Mouse (Mus musculus) lung, postnatal 0 days (tissue): ENCODE data around the gene Ano7. TPM values are rescaled to one million over a fixed set of nuclear protein-coding genes. Genes with fewer than 3 reads are reported as not detected.
A peak's percentile ranks its signal among the peaks of the same experiment; 100 is the strongest.

Experiments
- ATAC-seq: fragments of 200-750 bp; cut with Nextera tagmentation; 2 replicates; pipeline ENCODE4 v1.8.0; 2017; ENCODE audit warnings: moderate library complexity
- DNase-seq: peaks from one replicate; pipeline ENCODE4 v3.0.0-alpha.2; 2016; ENCODE audit warnings: low spot score
- H3K27ac ChIP-seq: fragments of 300-500 bp; sonication (generic); 2 replicates; pipeline ENCODE4 v1.5.1; 2014; ENCODE audit warnings: antibody characterized with exemption, mild to moderate bottlenecking, low read length, mixed read lengths
- H3K27me3 ChIP-seq: fragments of 300-500 bp; sonication (generic); replicated peaks from 2 replicates; pipeline ENCODE4 v1.6.1; 2014; ENCODE audit warnings: low read length, mixed read lengths; ENCODE audit not compliant: insufficient read depth
- H3K36me3 ChIP-seq: fragments of 300-500 bp; sonication (generic); 2 replicates; pipeline ENCODE4 v1.6.1; 2014; ENCODE audit warnings: low read length, mixed read lengths; ENCODE audit not compliant: insufficient read depth
- H3K4me1 ChIP-seq: fragments of 300-500 bp; sonication (generic); 2 replicates; pipeline ENCODE4 v1.6.1; 2014; ENCODE audit warnings: antibody characterized with exemption, low read depth, low read length, mixed read lengths; ENCODE audit not compliant: insufficient read depth
- H3K4me2 ChIP-seq: fragments of 300-500 bp; sonication (generic); replicated peaks from 2 replicates; pipeline ENCODE4 v1.6.1; 2014; ENCODE audit warnings: low read depth, mild to moderate bottlenecking, low read length, moderate library complexity, mixed read lengths
- H3K4me3 ChIP-seq: fragments of 300-500 bp; sonication (generic); 2 replicates; pipeline ENCODE4 v1.5.1; 2014; ENCODE audit warnings: low read depth, low read length
- H3K9ac ChIP-seq: fragments of 300-500 bp; sonication (generic); replicated peaks from 2 replicates; pipeline ENCODE4 v1.6.1; 2014; ENCODE audit warnings: low read depth, mild to moderate bottlenecking
- H3K9me3 ChIP-seq: fragments of 300-500 bp; sonication (generic); 2 replicates; pipeline ENCODE4 v1.6.1; 2016; ENCODE audit warnings: low read length, mixed read lengths
- CTCF ChIP-seq: IDR thresholded peaks from 2 replicates; pipeline ENCODE4 v1.5.1; 2016; ENCODE audit warnings: antibody characterized with exemption, mild to moderate bottlenecking
- EP300 ChIP-seq: IDR thresholded peaks from 2 replicates; pipeline ENCODE4 v1.6.1; 2016; ENCODE audit warnings: antibody characterized with exemption, mild to moderate bottlenecking, control low read depth
- WGBS: fragments of 180-500 bp; shearing (Covaris S2); extraction: QIAGEN DNeasy Blood & Tissue Kit; methylation state at CpG from one replicate; pipeline ENCODE4 v1.1.7; 2014; 5-methylcytosine and 5-hydroxymethylcytosine counted together
- polyA plus RNA-seq: library from polyadenylated mRNA; unstranded; fragments of >200 nt; fragmentation: Nextera tagmentation; extraction: Ambion mirVana; gene quantifications from 2 replicates; pipeline ENCODE4 v1.2.1, GENCODE M21; 2015

The Ano7 gene
- 0.06 TPM in 1 of 2 replicates, not detected in the other for polyA plus RNA-seq

DNA sequence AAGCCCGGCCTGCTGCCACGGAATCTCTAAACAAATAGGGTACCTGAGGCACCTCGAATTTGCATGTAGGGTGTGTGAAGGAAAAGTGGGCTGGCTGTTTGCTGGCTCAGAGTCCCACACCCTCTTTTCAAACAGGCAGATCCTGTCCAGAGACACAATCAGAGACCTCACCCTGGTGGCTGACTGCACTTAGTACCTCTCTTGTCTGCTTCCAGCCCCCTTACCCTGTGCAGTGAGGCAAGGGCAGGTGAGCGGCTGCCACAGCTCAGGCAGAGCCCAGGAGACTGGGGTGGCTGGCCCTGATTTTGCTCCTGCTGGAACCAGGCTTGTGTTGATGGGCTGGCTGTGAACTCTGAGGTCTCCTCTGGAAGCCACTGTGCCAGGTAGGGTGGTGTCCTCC, at the start of gene Ano7:
Gene Ano7 (plus strand): TSS at position 266 of the 400 bp plus-strand sequence.
- H3K4me1 ChIP-seq: no peaks in the 10 kb centered on the region
- H3K9me3 ChIP-seq: no peaks in the 10 kb centered on the region
- no peak within 1 kb of the TSS for H3K4me2 ChIP-seq
- H3K9ac ChIP-seq: no peak within 1 kb of the TSS
- no peak for ATAC-seq
- H3K27ac ChIP-seq: no peak within 1 kb of the TSS
- H3K27me3 ChIP-seq: no peaks in the 10 kb centered on the region
- H3K36me3 ChIP-seq: no peaks in the 10 kb centered on the region
- TF ChIP-seq EP300 (no peak), CTCF (no peak)
- H3K4me3 ChIP-seq: no peak within 1 kb of the TSS
- no peak for DNase-seq
- 69% methylated on average over 4 of the region's 4 CpGs for WGBS

DNA sequence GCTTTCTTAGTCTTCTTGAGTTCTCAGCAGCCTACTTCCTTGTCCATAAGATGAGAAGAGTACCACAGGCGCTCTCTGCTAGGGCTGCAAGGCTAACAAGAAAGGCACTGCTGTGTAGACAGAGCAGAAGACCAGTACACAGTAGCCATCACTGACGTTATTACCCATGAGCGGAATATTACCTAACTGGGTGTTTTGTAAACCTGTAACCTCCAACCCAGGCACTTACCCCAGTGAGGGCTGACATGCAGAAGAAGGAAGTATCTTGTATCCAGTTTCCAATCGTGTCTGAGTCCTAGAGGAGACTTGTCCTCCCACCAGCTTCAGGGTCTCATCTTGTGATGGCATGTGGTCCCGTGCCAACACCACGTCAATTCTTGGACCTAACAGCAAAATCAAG, 49.8 kb upstream of the Ano7 start:
- no peak for TF ChIP-seq EP300
- TF ChIP-seq CTCF: no peak
- no peak overlapping the region for H3K4me3 ChIP-seq
- H3K9me3 ChIP-seq: no peaks in the 10 kb centered on the region
- no peak overlapping the region for H3K9ac ChIP-seq
- ATAC-seq (no peak), DNase-seq (no peak)
- 87% methylated on average over 6 of the region's 6 CpGs for WGBS
- no peak overlapping the region for H3K27ac ChIP-seq
- H3K27me3 ChIP-seq: no peaks in the 10 kb centered on the region
- no peaks in the 10 kb centered on the region for H3K4me1 ChIP-seq
- no peaks in the 10 kb centered on the region for H3K36me3 ChIP-seq
- H3K4me2 ChIP-seq: no peak overlapping the region

DNA sequence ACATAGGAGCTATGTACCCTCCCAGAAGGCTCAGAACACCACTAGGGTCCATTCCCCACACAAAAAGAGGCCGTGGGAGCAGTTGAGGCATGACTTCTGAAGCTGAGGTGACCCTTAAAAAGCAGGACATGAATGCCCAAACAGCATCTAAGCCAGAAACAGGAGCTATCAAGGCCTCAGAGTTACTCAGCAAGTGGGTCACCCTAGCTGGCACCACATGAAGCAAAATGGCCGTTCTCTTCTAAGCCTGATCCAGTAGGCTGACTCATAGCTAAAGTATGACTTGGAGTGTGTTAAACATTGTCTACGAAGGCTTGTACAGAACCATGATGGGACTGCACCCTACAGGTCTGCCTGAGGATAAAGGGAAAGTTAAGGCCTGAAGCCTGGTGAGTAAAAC, 47.3 kb upstream of the Ano7 start:
- Histone ChIP-seq H3K4me1 (no peaks in the 10 kb centered on the region), H3K9ac (no peak overlapping the region), H3K36me3 (no peaks in the 10 kb centered on the region), H3K4me3 (no peak overlapping the region), H3K4me2 (no peak overlapping the region), H3K27me3 (no peaks in the 10 kb centered on the region), H3K9me3 (no peaks in the 10 kb centered on the region), H3K27ac (no peak overlapping the region)
- 81% methylated on average over 3 of the region's 3 CpGs for WGBS
- ATAC-seq (peak; percentile 28; the same call in 1 of the 2 replicates), DNase-seq (no peak)
- TF ChIP-seq CTCF (no peak), EP300 (no peak)

DNA sequence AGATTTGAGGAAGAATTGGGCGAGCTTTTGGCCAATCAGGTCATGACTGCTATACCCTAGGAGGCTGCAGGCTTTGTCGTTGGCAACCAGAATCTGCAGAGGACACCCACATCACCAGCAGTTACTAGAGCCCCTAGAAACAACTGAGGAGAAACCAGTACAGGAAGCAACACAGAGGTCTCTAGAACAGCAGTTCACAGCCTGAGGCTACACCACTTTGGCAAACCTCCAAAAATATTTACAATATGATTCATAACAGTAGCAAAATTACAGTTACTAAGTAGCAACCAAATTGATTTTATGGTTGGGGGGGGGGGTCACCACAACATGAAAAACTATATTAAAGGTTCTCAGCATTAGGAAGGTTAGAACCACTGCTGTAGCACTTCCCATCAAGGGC, 39.1 kb upstream of the Ano7 start:
- Histone ChIP-seq H3K4me2 (no peak overlapping the region), H3K9me3 (no peaks in the 10 kb centered on the region), H3K4me1 (no peaks in the 10 kb centered on the region), H3K9ac (no peak overlapping the region), H3K27me3 (no peaks in the 10 kb centered on the region), H3K27ac (no peak overlapping the region), H3K36me3 (no peaks in the 10 kb centered on the region), H3K4me3 (no peak overlapping the region)
- WGBS: 90% methylated on average over 2 of the region's 2 CpGs
- DNase-seq (peak; percentile 10), ATAC-seq (no peak)
- TF ChIP-seq EP300: no peak
- TF ChIP-seq CTCF: no peak

DNA sequence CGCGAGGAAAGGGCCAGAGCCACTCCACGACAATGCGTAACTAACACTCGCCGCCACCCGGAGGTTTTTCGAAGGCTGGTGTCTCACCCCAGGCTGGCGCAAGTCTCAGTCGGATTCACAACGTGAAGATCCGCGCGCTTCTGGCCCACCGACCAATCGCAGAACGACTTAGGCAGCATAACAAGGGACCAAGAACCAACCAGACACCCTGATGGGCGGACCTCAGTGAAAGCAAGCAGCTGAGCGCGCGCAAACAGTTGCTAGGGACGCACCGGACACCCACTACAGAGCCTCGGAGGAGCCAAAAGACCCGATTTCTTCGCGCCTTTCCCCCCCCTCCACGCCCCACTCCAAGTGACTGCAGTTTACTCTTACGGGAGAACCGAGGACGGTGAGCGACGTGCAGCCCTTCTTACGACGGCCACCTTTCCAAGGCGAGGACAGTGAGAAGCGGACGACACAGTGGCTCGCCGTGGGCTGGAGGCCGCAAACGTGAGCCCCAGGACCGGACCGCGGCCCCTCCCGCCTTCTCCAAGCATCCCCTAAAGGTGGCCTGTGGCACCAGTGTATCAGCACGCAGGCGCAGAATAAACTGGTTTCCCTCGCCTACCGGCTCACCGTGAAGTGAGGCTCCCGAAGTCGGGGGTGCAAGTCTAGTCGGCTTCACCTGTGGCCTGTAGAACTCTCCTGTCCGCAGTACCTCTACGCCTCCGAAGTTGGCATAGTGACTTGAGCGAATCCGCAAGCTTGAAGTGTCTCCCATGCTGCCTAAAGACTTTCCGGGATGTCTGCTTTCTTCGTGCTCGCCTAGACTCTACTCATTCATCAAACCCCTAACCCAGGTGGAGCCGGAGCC, 30.9 kb upstream of the Ano7 start, which contains the start of the genes Ppp1r7 and Pask:
Gene Ppp1r7 (plus strand): TSS at position 207 of the 856 bp plus-strand sequence.
Gene Pask (minus strand): TSS at position 835 of the 856 bp plus-strand sequence.
- Histone ChIP-seq H3K4me2 (peak within 1 kb of the TSS; percentile 84), H3K36me3 (no peaks in the 10 kb centered on the region), H3K9ac (peak within 1 kb of the TSS; percentile 75), H3K4me1 (peaks cover 7% of the 10 kb centered on the region; the same call in 1 of the 2 replicates), H3K4me3 (peak within 1 kb of the TSS; percentile 91), H3K9me3 (no peaks in the 10 kb centered on the region), H3K27me3 (no peaks in the 10 kb centered on the region), H3K27ac (peak within 1 kb of the TSS; percentile 61; the same call in 1 of the 2 replicates)
- under 1% methylated on average over 57 of the region's 63 CpGs for WGBS
- DNase-seq (peak; percentile 97), ATAC-seq (peak; percentile 96)
- no peak for TF ChIP-seq EP300
- no peak for TF ChIP-seq CTCF

DNA sequence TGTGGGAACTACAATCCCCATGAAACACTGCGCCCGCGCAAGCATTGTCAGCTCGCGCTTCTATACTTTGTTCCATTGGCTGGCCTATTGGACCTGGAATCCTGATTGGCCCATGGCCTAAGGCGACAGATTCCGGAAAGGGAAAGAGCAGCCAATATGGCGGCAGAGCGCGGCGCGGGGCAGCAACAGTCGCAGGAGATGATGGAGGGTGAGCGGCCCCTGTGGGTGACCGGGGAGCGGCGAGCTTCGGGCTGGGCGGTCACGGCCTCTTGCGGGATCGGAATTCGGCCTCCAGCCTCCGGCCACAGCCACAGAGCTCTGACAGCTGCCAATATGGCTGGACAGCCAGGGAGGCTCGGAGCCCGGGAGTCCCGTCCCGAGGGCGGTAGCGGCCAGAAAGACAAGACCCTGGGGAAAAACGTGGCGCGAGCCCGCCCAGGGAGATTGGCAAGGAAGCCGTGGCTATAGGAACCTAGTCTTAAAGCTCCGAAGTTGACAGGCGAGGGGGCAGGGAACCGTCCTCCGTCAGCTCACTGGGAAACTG, 30.2 kb upstream of the Ano7 start:
- no peaks in the 10 kb centered on the region for H3K27me3 ChIP-seq
- peak; percentile 96 for ATAC-seq
- no peaks in the 10 kb centered on the region for H3K9me3 ChIP-seq
- peak overlapping the region; percentile 61; the same call in 1 of the 2 replicates for H3K27ac ChIP-seq
- no peaks in the 10 kb centered on the region for H3K36me3 ChIP-seq
- DNase-seq: peak; percentile 98
- peaks cover 7% of the 10 kb centered on the region; the same call in 1 of the 2 replicates for H3K4me1 ChIP-seq
- H3K9ac ChIP-seq: peak overlapping the region; percentile 75
- H3K4me3 ChIP-seq: peak overlapping the region; percentile 91
- TF ChIP-seq EP300: no peak
- peak; percentile 67 for TF ChIP-seq CTCF
- peak overlapping the region; percentile 84 for H3K4me2 ChIP-seq
- 1% methylated on average over 39 of the region's 39 CpGs for WGBS
